Mouse (Mus musculus) forebrain, postnatal 0 days (tissue): ENCODE data around the gene Vmn2r105. TPM values are rescaled to one million over a fixed set of nuclear protein-coding genes. Genes with fewer than 3 reads are reported as not detected.

Experiments used
- ATAC-seq: fragments of 200-750 bp; cut with Nextera tagmentation; 2 replicates; pipeline ENCODE4 v1.8.0; 2017; ENCODE audit warnings: mild to moderate bottlenecking, moderate library complexity
- DNase-seq: peaks from one replicate; pipeline ENCODE4 v3.0.0-alpha.2; 2015
- H3K27ac ChIP-seq: fragments of 300-500 bp; sonication (generic); 2 replicates; pipeline ENCODE4 v1.5.1; 2014; ENCODE audit warnings: low read depth, mild to moderate bottlenecking, antibody characterized with exemption, low read length, moderate library complexity, mixed read lengths
- H3K27me3 ChIP-seq: fragments of 300-500 bp; sonication (generic); 2 replicates; pipeline ENCODE4 v1.6.1; 2014; ENCODE audit warnings: mild to moderate bottlenecking, low read length, mixed read lengths; ENCODE audit not compliant: insufficient read depth
- H3K36me3 ChIP-seq: fragments of 300-500 bp; sonication (generic); 2 replicates; pipeline ENCODE4 v1.6.1; 2014; ENCODE audit warnings: mild to moderate bottlenecking, moderate library complexity; ENCODE audit not compliant: insufficient read depth
- H3K4me1 ChIP-seq: fragments of 300-500 bp; sonication (generic); 2 replicates; pipeline ENCODE4 v1.6.1; 2014; ENCODE audit warnings: antibody characterized with exemption; ENCODE audit not compliant: insufficient read depth
- H3K4me2 ChIP-seq: fragments of 300-500 bp; sonication (generic); 2 replicates; pipeline ENCODE4 v1.6.1; 2014; ENCODE audit warnings: low read depth, mild to moderate bottlenecking, moderate library complexity
- H3K4me3 ChIP-seq: fragments of 300-500 bp; sonication (generic); 2 replicates; pipeline ENCODE4 v1.5.1; 2014; ENCODE audit warnings: low read depth, low read length, mixed read lengths
- H3K9ac ChIP-seq: fragments of 300-500 bp; sonication (generic); 2 replicates; pipeline ENCODE4 v1.6.1; 2014; ENCODE audit warnings: mild to moderate bottlenecking
- H3K9me3 ChIP-seq: fragments of 300-500 bp; sonication (generic); 2 replicates; pipeline ENCODE4 v1.6.1; 2016; ENCODE audit warnings: low read length
- CTCF ChIP-seq: sonication (generic); IDR thresholded peaks from 2 replicates; pipeline ENCODE4 v1.5.1; 2016; ENCODE audit warnings: antibody characterized with exemption, control low read depth, low read depth
- WGBS: fragments of 180-500 bp; shearing (Covaris S2); extraction: QIAGEN DNeasy Blood & Tissue Kit; methylation state at CpG from one replicate; pipeline ENCODE4 v1.1.7; 2014; 5-methylcytosine and 5-hydroxymethylcytosine counted together
- polyA plus RNA-seq: library from polyadenylated mRNA; unstranded; fragments of >200 nt; fragmentation: Nextera tagmentation; extraction: Ambion mirVana; gene quantifications from 2 replicates; pipeline ENCODE4 v1.2.1, GENCODE M21; 2015
- total RNA-seq: library from RNA; depleted of rRNA; stranded (reverse); fragments of >200 nt; gene quantifications from 2 replicates; pipeline ENCODE4 v1.2.3, GENCODE M21; 2014; rRNA removed

The Vmn2r105 gene
- total RNA-seq (not detected in 2 replicates), polyA plus RNA-seq (not detected in 2 replicates)

DNA sequence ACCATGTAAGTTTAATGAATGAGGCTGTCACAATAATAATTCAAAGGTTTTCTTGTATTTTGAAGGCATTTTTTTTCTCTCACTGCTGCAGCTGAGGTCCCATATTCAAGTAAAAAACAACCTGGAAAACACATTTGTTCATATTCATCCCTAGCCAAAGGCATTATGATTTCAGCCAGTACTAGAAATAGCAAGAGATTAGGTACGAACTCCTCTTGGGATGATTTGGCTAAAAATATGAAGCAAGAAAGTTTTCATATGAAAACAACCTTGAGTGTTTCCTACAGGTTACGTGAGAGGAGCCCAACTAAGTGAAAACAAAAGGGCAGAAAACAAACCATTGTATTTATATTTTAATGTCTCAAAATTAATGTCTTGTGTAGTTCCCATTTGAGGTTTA lies at the start of gene Vmn2r105:
Gene Vmn2r105 (minus strand): TSS at position 101 of the 400 bp plus-strand sequence.
- Histone ChIP-seq H3K27ac (no peak within 1 kb of the TSS), H3K4me3 (no peak within 1 kb of the TSS), H3K27me3 (no peaks in the 10 kb centered on the region), H3K4me2 (no peak within 1 kb of the TSS), H3K9me3 (peaks cover 6% of the 10 kb centered on the region; the same call in 1 of the 2 replicates), H3K36me3 (no peaks in the 10 kb centered on the region), H3K9ac (no peak within 1 kb of the TSS), H3K4me1 (no peaks in the 10 kb centered on the region)
- DNase-seq, result no peak
- 76% methylated on average over 2 of the region's 2 CpGs for WGBS
- no peak for TF ChIP-seq CTCF
- no peak for ATAC-seq

DNA sequence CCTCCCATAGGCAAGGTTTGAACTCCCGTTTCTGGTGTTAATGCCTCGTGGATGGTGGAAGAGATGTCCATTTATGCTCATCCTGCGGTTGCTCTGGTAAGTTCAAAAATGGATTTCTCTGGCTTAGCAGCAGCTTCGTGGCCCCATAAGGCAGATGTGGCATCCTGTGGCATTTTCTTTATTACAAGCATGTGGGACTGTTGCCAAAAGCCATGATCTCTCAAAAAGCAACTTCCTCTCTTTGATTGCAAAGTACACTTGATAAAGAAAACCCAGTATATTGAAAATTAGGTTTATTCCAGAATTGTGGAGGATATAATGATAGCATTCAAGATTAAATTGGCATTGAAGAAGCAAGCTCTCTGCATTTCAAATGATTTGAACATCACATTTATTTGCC lies 20.7 kb upstream of the Vmn2r105 start:
- no peaks in the 10 kb centered on the region for H3K27me3 ChIP-seq
- WGBS, result 60% methylated on average over 4 of the region's 4 CpGs
- ATAC-seq (no peak), DNase-seq (no peak)
- H3K4me1 ChIP-seq, result no peaks in the 10 kb centered on the region
- H3K27ac ChIP-seq, result no peak overlapping the region
- H3K9ac ChIP-seq, result no peak overlapping the region
- H3K4me3 ChIP-seq, result no peak overlapping the region
- no peaks in the 10 kb centered on the region for H3K36me3 ChIP-seq
- H3K9me3 ChIP-seq, result peaks cover 8% of the 10 kb centered on the region; the same call in 1 of the 2 replicates
- no peak overlapping the region for H3K4me2 ChIP-seq
- TF ChIP-seq CTCF, result no peak

DNA sequence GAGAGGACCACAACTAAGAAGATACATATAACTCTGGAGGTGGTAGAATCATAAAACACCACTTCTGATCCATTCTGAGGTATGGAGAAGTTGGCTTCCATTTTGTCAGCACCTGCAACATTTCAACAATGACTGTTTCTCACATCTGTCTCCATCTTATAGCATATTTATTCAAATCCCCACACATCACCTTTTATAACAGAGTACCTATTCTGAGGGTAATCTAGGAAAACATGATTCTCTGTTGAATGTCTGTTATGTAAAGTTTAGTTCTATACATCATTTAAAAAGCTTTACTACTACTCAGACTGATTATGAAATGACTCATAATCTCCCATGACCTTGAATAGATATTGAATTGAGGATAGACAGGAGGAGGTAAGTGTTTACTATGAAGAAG lies 51.9 kb downstream of the Vmn2r105 start, which contains the start of gene Fpr-rs6:
Gene Fpr-rs6 (minus strand): TSS at position 101 of the 400 bp plus-strand sequence.
- Histone ChIP-seq H3K4me3 (no peak within 1 kb of the TSS), H3K27ac (no peak within 1 kb of the TSS), H3K27me3 (no peaks in the 10 kb centered on the region), H3K9me3 (peaks cover 2% of the 10 kb centered on the region; the same call in 1 of the 2 replicates), H3K36me3 (no peaks in the 10 kb centered on the region), H3K4me2 (no peak within 1 kb of the TSS), H3K4me1 (no peaks in the 10 kb centered on the region), H3K9ac (no peak within 1 kb of the TSS)
- DNase-seq (no peak), ATAC-seq (no peak)
- no peak for TF ChIP-seq CTCF

Other genes starting within 250 kb of the Vmn2r105 start
- gene Vmn2r104, start 186.7 kb downstream of the Vmn2r105 start, total RNA-seq, result not detected in 2 replicates
- gene Vmn2r104, start 186.7 kb downstream of the Vmn2r105 start, polyA plus RNA-seq, result not detected in 2 replicates
- gene Fpr-rs7, start 120.8 kb downstream of the Vmn2r105 start, total RNA-seq, result not detected in 2 replicates
- not detected in 2 replicates for gene Fpr-rs7, start 120.8 kb downstream of the Vmn2r105 start, polyA plus RNA-seq
- not detected in 2 replicates for gene Fpr-rs6, start 52.0 kb downstream of the Vmn2r105 start, total RNA-seq
- gene Fpr-rs6, start 52.0 kb downstream of the Vmn2r105 start, polyA plus RNA-seq, result not detected in 2 replicates
- not detected in 2 replicates for gene Vmn2r106, start 50.5 kb upstream of the Vmn2r105 start, total RNA-seq
- gene Vmn2r106, start 50.5 kb upstream of the Vmn2r105 start, polyA plus RNA-seq, result not detected in 2 replicates
- not detected in 2 replicates for gene Vmn2r107, start 110.2 kb upstream of the Vmn2r105 start, total RNA-seq
- not detected in 2 replicates for gene Vmn2r107, start 110.2 kb upstream of the Vmn2r105 start, polyA plus RNA-seq
- not detected in 2 replicates for gene Vmn1r224, start 179.1 kb upstream of the Vmn2r105 start, total RNA-seq
- gene Vmn1r224, start 179.1 kb upstream of the Vmn2r105 start, polyA plus RNA-seq, result not detected in 2 replicates
- not detected in 2 replicates for gene Vmn2r108, start 246.3 kb upstream of the Vmn2r105 start, total RNA-seq
- not detected in 2 replicates for gene Vmn2r108, start 246.3 kb upstream of the Vmn2r105 start, polyA plus RNA-seq